Mouse (Mus musculus): ENCODE measurements around the gene Slc35f1. TPM values are rescaled to one million over a fixed set of nuclear protein-coding genes. Genes with fewer than 3 reads are reported as not detected.

Gene Slc35f1
- polyA plus RNA-seq, 1 experiment, result not detected

GRCm38 (mm10) chr10:53132707-53133106, 442.4 kb downstream of the Slc35f1 start:
- Histone ChIP-seq H3K36me3 (ENCODE audit: control insufficient read depth) (no peaks in the 10 kb centered on the region), H3K4me1 (ENCODE audit: control insufficient read depth) (no peaks in the 10 kb centered on the region), H3K9me3 (ENCODE audit: control insufficient read depth, low read length) (no peaks in the 10 kb centered on the region), H3K4me3 (replicated peaks) (no peak overlapping the region), H3K27me3 (ENCODE audit: control insufficient read depth) (no peaks in the 10 kb centered on the region)
- TF ChIP-seq TAL1 (IDR thresholded peaks at IDR 0.05; ENCODE audit: low read length) (no peak), GATA1 (IDR thresholded peaks at IDR 0.05; ENCODE audit: low read length) (no peak)

- H3K9me3 ChIP-seq (ENCODE audit: control insufficient read depth, low read length), result no peaks in the 10 kb centered on the region
- H3K36me3 ChIP-seq (ENCODE audit: control insufficient read depth), result no peaks in the 10 kb centered on the region
- TF ChIP-seq GATA1 (IDR thresholded peaks at IDR 0.05; ENCODE audit: low read length) (no peak), TAL1 (IDR thresholded peaks at IDR 0.05; ENCODE audit: low read length) (no peak)
- H3K4me3 ChIP-seq (replicated peaks), result no peak overlapping the region
- H3K4me1 ChIP-seq (ENCODE audit: control insufficient read depth), result no peaks in the 10 kb centered on the region
- no peaks in the 10 kb centered on the region for H3K27me3 ChIP-seq (ENCODE audit: control insufficient read depth)
These were observed 460.0 kb downstream of the Slc35f1 start for GRCm38 (mm10) chr10:53150321-53150720.

- Histone ChIP-seq H3K36me3 (ENCODE audit: control insufficient read depth) (no peaks in the 10 kb centered on the region), H3K4me1 (ENCODE audit: control insufficient read depth) (no peaks in the 10 kb centered on the region)
- no peak for TF ChIP-seq GATA1 (IDR thresholded peaks at IDR 0.05; ENCODE audit: low read length)
- TF ChIP-seq TAL1 (IDR thresholded peaks at IDR 0.05; ENCODE audit: low read length), result no peak
These were observed 460.6 kb downstream of the Slc35f1 start for GRCm38 (mm10) chr10:53150916-53151315.

GRCm38 (mm10) chr10:53156374-53156773, 466.0 kb downstream of the Slc35f1 start:
- Histone ChIP-seq H3K4me1 (ENCODE audit: control insufficient read depth) (no peaks in the 10 kb centered on the region), H3K36me3 (ENCODE audit: control insufficient read depth) (no peaks in the 10 kb centered on the region), H3K4me3 (replicated peaks) (no peak overlapping the region), H3K27me3 (ENCODE audit: control insufficient read depth) (no peaks in the 10 kb centered on the region), H3K9me3 (ENCODE audit: control insufficient read depth, low read length) (no peaks in the 10 kb centered on the region)
- TF ChIP-seq GATA1 (IDR thresholded peaks at IDR 0.05; ENCODE audit: low read length) (no peak), TAL1 (IDR thresholded peaks at IDR 0.05; ENCODE audit: low read length) (no peak)

More at GRCm38 (mm10) chr10:53150916-53151315, 460.6 kb downstream of the Slc35f1 start:
- Histone ChIP-seq H3K4me3 (replicated peaks) (no peak overlapping the region), H3K27me3 (ENCODE audit: control insufficient read depth) (no peaks in the 10 kb centered on the region), H3K9me3 (ENCODE audit: control insufficient read depth, low read length) (no peaks in the 10 kb centered on the region)

- Histone ChIP-seq H3K27me3 (ENCODE audit: control insufficient read depth) (no peaks in the 10 kb centered on the region), H3K9me3 (ENCODE audit: control insufficient read depth, low read length) (no peaks in the 10 kb centered on the region), H3K4me1 (ENCODE audit: control insufficient read depth) (no peaks in the 10 kb centered on the region), H3K36me3 (ENCODE audit: control insufficient read depth) (no peaks in the 10 kb centered on the region), H3K4me3 (replicated peaks) (no peak overlapping the region)
- no peak for TF ChIP-seq GATA1 (IDR thresholded peaks at IDR 0.05; ENCODE audit: low read length)
- TF ChIP-seq TAL1 (IDR thresholded peaks at IDR 0.05; ENCODE audit: low read length), result no peak
These were observed 467.4 kb downstream of the Slc35f1 start for GRCm38 (mm10) chr10:53157740-53158139.

Data from erythroblast, embryonic 14.5 days (primary cell).